Mouse (Mus musculus): ENCODE results near the gene Pcca.
"Not testable (repeated sequence)": the region's sequence is repeated elsewhere in the genome, so short reads cannot be mapped to it uniquely, and the experiment has no call there.

GRCm38 (mm10) chr14:122584087-122584486 lies 50.0 kb downstream of the Pcca start:
- not testable (repeated sequence) for TF ChIP-seq CTCF (IDR thresholded peaks at IDR 0.05; ENCODE audit: borderline replicate concordance, control insufficient read depth, extremely low read depth, insufficient read depth, low read length, poor library complexity); POLR2A (IDR thresholded peaks at IDR 0.05; ENCODE audit: control insufficient read depth, extremely low read depth, insufficient read depth, low read length, poor library complexity)

Measured in thymus, adult 2 months (tissue).